9 mouse cellular contexts compared by ENCODE assay signal in the genomic region with DNA sequence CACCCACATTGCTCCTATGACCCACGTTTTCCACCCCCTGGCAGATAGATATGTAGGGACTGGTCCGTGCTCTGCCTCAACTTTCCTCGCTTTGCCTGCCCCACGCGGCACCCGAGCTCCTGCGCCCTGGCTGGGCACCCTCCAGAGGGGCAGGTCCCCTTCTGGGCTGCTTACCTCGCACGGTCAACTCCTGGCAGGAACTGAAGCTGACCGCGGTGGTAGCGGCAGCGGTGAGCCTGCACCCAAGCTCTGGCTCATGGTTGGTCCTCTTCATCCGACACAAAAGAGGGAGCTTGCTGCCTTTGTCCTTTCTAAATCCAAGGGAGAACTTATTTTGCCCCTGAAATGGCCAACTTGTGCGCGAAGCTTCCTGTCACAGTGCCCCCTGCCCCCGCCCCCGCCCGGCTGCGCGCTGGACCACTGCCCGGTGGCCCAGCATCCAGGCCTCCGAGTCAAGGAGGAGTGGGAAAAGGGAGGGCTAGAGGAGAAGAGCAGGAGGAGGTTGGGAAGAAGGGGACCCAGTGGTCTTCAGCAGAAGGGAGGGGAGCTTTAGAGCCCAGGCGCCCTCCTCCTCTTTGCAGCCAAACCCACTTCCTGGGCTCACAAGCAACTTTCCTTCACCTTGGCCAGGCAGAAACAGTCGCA. TPM values are rescaled to one million over a fixed set of nuclear protein-coding genes. Genes with fewer than 3 reads are reported as not detected.
DNase-seq lines count a peak whose midpoint lies in the region; ATAC-seq lines count a peak whose summit lies in the region.
"Had no signal": no experiment of that assay in that cellular context is flagged by ENCODE, and none has a peak within 500 bp of the region (broad histone marks: within the 10 kb centered on the region; RNA-seq: fewer than 3 reads in every experiment).

Gene Grm3 (minus strand): TSS at position 215 of the 645 bp plus-strand sequence.

- H3K27ac ChIP-seq in hindbrain, embryonic 11.5 days (ENCODE audit: low read depth, low read length): 0 out of 2 replicates have a peak within 1 kb of the TSS, but pooled peaks have one; percentile 7
- no peak within 1 kb of the TSS for H3K27ac ChIP-seq in limb, embryonic 12.5 days

- peak; percentile 38 for ATAC-seq in cerebellum, adult (ENCODE audit: insufficient number of reproducible peaks, low FRiP score, low TSS enrichment)
- ATAC-seq in hindbrain, embryonic 11.5 days (ENCODE audit: low FRiP score): peak; percentile 60
- ATAC-seq in limb, embryonic 12.5 days (ENCODE audit: insufficient number of reproducible peaks, insufficient read depth, low FRiP score, low TSS enrichment, low read depth): peak; percentile 49; the same call in 1 of the 2 replicates

- no peaks in the 10 kb centered on the region for H3K36me3 ChIP-seq in hindbrain, embryonic 11.5 days (ENCODE audit: control insufficient read depth, insufficient read depth, low read length)
- no peaks in the 10 kb centered on the region for H3K36me3 ChIP-seq in limb, embryonic 12.5 days

- H3K4me3 ChIP-seq in hindbrain, embryonic 11.5 days (ENCODE audit: low read depth, low read length): peak within 1 kb of the TSS; percentile 47
- peak within 1 kb of the TSS; percentile 47 for H3K4me3 ChIP-seq in limb, embryonic 12.5 days (replicated peaks)

- H3K4me2 ChIP-seq in hindbrain, embryonic 11.5 days (replicated peaks; ENCODE audit: low read depth, low read length): peak within 1 kb of the TSS; percentile 79
- H3K4me2 ChIP-seq in limb, embryonic 12.5 days: peak within 1 kb of the TSS; percentile 89

- no peaks in the 10 kb centered on the region for H3K9me3 ChIP-seq in hindbrain, embryonic 11.5 days (ENCODE audit: control insufficient read depth, low read length)
- H3K9me3 ChIP-seq in limb, embryonic 12.5 days: no peaks in the 10 kb centered on the region

- DNase-seq in cerebellum, adult 8-10 months: no peak
- DNase-seq in ovary, postnatal 36 days (ENCODE audit: low spot score): peak; percentile 3
- DNase-seq in ovary, postnatal 14 days (ENCODE audit: low spot score): no peak
- peak; percentile 58 for DNase-seq in hindbrain, embryonic 11.5 days (ENCODE audit: low spot score)
- peak; percentile 47 to 55 for DNase-seq in right cerebral cortex, postnatal 10 days (ENCODE audit: low spot score in 2 of 2)
- no peak for DNase-seq in adrenal gland, adult 2 months

- H3K27me3 ChIP-seq in hindbrain, embryonic 11.5 days (ENCODE audit: control insufficient read depth, insufficient read depth, low read length): no peaks in the 10 kb centered on the region
- peaks cover 25% of the 10 kb centered on the region for H3K27me3 ChIP-seq in limb, embryonic 12.5 days

- no peaks in the 10 kb centered on the region for H3K4me1 ChIP-seq in hindbrain, embryonic 11.5 days (replicated peaks; ENCODE audit: control insufficient read depth, insufficient read depth, low read length)
- peaks cover 12% of the 10 kb centered on the region; the same call in 1 of the 2 replicates for H3K4me1 ChIP-seq in limb, embryonic 12.5 days (replicated peaks)

- H3K9ac ChIP-seq in hindbrain, embryonic 11.5 days (ENCODE audit: low read depth, low read length): peak within 1 kb of the TSS; percentile 40
- H3K9ac ChIP-seq in limb, embryonic 12.5 days (replicated peaks): peak within 1 kb of the TSS; percentile 50

- 1% methylated on average over 25 of the region's 25 CpGs for WGBS in hindbrain, embryonic 11.5 days
- WGBS in limb, embryonic 12.5 days: under 1% methylated on average over 25 of the region's 25 CpGs

RNA-seq across cellular contexts. Expression of gene Grm3, which starts in this region (rescaled TPM):
- polyA plus RNA-seq in hindbrain, embryonic 11.5 days (2014; fragmentation: Nextera tagmentation; extraction: Ambion mirVana): 1.6 and 3.1 TPM in 2 replicates
- polyA plus RNA-seq in limb, embryonic 12.5 days (2016; fragmentation: Nextera tagmentation; extraction: Ambion mirVana): 0.37 and 0.39 TPM in 2 replicates
- not detected for total RNA-seq in adrenal gland, adult 2 months (2021)
- polyA plus RNA-seq in adrenal gland, adult 2 months (2012; rRNA removed): 0.03 TPM in 1 of 2 replicates, not detected in the other
- polyA plus RNA-seq: small intestine, adult 2 months had no signal

Comparison
In these comparisons a context has a peak if more than half of its experiments do, and no peak if none do; other contexts are left out.
1. DNase-seq: peak in ovary, postnatal 36 days (single experiment), hindbrain, embryonic 11.5 days (single experiment) and right cerebral cortex, postnatal 10 days (2 of 2); none in cerebellum, adult 8-10 months (single experiment), ovary, postnatal 14 days (single experiment) and adrenal gland, adult 2 months (single experiment).
2. Peak in ATAC-seq, H3K4me3 ChIP-seq, H3K9ac ChIP-seq and H3K4me2 ChIP-seq in limb, embryonic 12.5 days; RNA of the gene not detected or under 1 TPM.
3. Peak in every context shown above with its lines, with median percentiles within 50 percentile points of each other: ATAC-seq.